Mouse (Mus musculus): ENCODE results near the gene Vps51.

DNA sequence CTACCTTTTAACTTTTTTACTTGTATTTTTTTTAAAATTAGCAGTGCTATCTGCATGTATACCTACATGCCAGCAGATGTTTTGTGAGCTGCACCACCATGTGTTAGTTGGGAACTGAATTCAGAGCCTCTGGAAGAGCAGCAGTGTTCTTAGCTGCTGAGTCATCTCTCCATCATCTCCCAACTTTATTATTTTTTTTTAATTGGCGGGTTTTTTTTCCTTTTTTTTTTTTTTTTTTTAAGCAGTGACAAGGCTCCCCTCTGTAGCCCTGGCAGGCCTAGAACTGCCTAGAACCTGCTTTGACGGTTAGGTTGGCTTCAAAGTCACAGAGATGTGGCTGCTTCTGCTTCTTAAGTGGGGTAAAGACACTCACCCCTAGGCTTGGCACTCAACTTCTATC lies 47.9 kb upstream of the Vps51 start:
- no peak for TF ChIP-seq TAL1 (IDR thresholded peaks at IDR 0.05; ENCODE audit: low read length)
- no peak for TF ChIP-seq GATA1 (IDR thresholded peaks at IDR 0.05; ENCODE audit: low read length)

Data from erythroblast, embryonic 14.5 days (primary cell).